Mouse (Mus musculus) adrenal gland, postnatal 10 days (tissue): ENCODE measurements at regions not wholly inside any gene's neighbourhood (a gene's known extent, or its start where the extent isn't known, plus 50 kb on each side); places are given as distances from the start of the nearest gene placed in this dataset.
"Not testable (repeated sequence)": the region's sequence is repeated elsewhere in the genome, so short reads cannot be mapped to it uniquely, and the experiment has no call there.

Source experiments
- DNase-seq: peaks from one replicate; pipeline ENCODE4 v3.0.0; 2021; ENCODE audit warnings: mixed read lengths

DNA sequence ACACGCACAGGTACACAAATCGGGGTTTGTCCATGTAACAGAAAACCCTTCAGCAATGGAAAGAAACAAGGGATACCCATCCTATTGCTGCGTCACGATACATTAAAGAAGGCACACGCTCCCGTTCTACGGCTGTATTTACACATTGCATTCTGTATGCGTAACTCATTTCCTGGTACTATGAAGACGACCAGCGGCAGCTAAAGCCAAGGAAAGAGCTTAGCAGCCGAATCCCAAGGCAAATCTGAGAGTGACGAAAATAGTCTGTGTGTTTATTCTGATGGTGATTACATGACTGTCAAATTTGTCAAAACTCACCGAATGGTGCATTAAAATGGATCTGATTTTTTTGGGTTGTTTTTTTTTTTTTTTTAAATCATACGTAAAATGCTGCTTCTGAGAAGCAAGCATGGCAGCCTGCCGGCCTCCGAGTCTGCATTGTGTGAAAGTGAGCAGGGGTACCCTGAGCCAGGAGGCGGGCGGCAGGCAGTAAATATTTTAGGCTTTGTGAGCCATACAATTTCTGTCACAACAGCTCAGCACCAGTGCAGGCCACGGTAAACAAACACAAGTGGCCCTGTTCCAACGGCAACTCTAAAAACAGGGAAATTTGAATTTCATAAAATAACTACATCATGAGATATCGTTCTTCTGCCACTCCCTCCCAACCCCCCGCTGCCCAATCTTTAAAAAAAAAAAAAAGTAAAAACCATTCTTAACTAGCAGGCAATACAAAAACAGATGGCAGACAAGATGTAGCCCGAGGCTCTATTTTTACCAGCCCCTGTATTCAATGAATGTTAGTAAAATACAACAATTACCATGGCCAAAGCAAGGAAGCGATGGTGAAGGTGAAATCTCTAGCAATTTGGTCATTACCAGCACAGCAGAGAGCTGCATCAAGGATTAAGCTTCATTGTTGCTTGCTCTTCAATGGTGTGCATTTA lies 164.2 kb upstream of the Kit start:
- DNase-seq = no peak

- not testable (repeated sequence) for DNase-seq
Measured at GRCm38 (mm10) chr5:75419282-75419681, 155.4 kb upstream of the Kit start.

DNA sequence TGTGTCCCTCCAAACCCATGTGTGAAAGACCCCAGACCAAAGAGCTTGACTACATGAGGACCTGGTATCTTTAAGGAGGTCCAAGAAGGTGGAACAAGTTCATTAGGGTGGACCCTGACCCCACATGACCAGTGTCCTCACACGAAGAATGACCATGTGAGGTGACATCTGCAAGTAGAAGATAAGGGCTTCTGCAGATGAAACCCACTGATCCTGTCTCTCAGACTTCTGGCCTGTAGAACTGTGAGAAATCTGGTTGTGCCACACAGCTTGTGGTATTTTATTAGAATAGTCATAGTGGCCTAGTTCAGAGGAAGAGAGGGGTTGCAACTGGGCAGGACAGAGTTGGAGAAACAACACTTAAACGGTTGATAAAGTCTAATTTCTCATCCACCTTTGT lies 141.8 kb upstream of the Kit start:
- DNase-seq = no peak

DNA sequence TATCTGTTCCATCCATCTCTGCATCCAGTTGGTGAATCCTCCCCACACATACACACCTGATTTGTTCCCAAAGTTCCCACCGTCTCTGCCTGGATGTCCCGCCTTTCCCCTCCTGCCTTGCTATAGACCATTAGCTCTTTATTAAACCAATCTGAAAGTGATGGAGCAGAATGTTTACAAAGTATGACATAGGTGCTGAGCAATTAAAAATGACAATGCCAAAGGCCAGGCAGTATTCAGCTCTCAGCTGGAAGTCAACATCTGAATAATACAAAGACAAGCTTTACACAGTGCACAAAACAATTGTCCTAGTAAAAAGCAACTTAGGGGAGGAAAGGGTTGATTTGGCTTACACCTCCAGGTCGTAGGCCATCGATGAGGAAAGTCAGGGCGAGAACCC lies 136.8 kb upstream of the Kit start:
- no peak for DNase-seq

DNA sequence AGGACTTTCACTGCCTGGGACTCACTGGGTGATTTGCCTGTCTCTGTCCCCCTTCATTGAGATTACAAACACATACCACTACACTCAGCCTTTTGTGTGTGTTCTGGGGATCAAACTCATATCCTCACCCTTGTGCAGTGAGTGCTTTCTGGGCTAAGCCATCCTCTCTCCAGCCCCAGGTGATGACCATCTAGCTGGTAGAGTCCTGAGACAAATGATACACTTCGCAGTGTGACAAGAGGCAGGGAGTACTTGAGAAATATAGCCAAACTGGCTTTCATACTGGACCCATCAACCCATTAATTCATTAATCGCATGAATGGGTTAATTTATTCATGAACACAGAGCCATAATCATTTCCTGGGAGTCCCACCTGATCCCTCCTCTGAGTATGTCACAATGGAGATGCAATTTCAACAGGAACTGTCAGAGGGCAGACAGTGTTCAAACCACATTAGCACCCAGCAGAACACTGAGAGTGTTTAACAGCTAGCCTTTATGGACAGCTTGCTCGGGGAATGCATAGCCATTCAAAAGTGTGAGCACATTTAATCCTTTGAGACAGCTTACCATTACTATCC lies 130.6 kb upstream of the Kit start:
- DNase-seq = no peak

DNA sequence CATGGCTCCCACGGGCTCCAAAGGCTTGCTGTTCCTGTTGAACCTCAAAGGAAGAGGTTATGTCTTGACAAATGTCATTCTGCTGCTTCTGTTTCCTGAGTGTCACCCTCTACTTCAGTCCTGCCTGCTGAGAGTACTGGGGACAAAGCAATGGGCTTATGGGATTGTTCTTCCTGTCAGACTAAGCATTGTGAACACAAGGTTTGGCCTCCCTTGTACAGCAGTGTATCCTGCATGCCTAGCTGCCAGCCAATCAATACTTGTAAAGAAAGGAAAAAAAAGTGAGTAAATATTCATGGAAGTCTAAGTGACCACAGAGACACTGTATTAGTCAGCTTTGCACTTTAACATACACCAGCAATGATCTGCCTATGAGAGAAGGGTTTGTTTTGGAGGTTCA lies 128.3 kb upstream of the Kit start:
- DNase-seq = no peak

DNA sequence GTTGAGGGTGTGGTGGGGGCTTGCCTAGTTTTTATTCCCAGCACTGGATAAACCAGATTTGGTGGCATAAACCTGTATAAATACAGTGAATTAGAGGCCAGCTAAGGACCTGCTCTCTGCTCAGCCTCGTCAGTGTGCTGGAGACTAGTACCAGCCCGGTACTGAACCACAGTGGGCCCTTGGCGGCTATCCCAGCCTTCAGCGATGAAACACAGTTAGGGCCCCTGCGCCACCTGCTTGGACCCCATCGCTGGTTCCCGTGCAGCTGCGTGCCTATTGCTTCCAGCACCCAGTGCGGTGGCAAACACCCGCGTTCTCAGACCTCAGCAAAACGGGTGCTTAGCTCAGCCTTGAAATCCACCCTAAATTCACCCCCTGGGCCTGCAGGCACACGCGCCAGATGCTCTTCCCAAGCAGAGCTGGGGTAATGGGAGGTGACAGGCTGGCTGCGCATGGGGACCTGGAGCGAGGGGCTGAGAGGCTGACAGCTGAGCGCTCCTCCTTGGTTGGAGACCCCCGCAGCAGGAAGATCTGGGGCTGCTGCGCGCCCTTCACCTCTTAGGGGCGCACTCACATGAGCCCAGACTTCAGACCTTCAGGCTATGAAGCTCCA lies 124.7 kb upstream of the Kit start:
- DNase-seq = no peak

- DNase-seq = no peak
Measured at GRCm38 (mm10) chr5:75450564-75450963, 124.2 kb upstream of the Kit start.

DNA sequence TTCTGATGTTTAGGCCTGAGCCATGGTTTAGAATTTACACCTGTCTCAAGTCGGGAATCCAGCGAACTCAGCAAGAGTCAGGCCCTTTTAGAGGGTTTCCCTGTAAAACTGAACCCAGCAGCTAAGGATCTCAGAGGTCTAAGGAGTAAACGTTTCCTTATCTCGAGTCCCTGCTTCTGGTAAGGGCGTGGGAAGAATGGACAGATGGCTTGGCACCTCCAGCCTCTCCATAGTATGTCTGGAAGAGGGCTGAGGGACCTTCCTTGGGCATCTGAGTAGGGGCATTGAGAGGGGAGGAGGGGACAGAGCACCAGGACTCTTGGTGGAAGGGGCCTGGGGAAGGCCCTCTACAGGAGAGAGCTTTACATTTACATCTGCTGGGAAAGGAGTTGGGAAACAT lies 123.6 kb upstream of the Kit start:
- DNase-seq = no peak

GRCm38 (mm10) chr5:75451693-75452092 lies 123.0 kb upstream of the Kit start:
- DNase-seq = peak; percentile 70

DNA sequence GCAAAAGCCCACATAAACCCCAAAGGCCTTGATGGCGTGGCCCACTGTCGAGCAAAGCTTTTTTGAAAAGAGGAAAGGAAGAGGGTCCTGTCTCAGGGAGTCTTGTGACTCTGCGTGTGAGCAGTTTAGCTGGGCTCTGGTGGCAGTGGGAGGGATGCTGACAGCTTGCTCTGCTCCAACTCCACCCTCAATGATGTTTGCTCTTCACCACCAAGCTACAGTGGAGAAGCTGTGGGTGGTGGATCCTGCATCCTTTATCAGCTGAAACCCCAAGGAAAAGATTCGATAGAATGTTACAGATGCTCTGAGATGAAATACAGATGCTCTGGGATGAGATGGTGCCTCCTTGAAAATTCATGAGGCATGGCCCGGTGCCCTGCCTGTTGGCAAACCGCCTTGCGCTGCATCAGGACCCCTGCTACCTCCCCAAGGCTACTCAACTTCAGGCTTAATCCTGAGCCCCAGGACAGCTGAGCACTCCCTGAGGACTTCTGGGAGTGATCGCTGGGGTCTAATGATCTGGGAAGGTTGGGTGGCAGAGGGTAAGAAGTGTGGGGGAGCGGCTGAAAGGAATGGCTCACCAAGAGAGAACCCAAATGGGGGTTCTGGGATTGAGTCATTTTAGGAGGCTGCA lies 120.8 kb upstream of the Kit start:
- DNase-seq = no peak

DNA sequence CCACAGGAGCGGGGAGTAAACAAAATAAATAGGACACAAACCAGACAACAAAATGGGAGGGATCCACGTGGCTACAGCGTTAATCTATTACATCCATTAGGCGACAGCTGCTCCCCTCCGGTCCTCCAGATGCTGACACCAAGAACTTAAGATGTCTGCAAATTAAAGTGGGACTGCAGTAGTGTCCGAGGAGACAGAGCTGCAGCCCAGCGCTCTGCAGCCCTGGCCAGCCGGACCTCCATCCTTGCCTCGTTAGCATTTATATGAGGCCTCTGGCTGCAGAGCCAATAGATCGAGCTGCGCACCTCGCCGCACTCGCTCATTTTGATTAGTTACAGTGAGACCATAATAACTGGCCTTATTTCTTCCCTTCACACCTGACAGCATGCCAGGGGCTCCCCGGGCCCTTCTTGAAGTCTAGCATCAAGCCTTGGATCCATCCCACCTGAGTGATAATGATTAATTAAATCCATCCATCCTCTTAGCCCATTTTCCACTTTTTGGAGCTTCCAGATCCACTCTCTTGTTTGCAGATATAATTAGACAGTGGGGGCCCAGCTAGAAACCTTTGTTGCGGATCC lies 119.7 kb upstream of the Kit start:
- no peak for DNase-seq

GRCm38 (mm10) chr5:75457403-75457802 lies 117.3 kb upstream of the Kit start:
- no peak for DNase-seq

- DNase-seq = no peak
Measured at GRCm38 (mm10) chr5:75458317-75458716, 116.4 kb upstream of the Kit start.

DNA sequence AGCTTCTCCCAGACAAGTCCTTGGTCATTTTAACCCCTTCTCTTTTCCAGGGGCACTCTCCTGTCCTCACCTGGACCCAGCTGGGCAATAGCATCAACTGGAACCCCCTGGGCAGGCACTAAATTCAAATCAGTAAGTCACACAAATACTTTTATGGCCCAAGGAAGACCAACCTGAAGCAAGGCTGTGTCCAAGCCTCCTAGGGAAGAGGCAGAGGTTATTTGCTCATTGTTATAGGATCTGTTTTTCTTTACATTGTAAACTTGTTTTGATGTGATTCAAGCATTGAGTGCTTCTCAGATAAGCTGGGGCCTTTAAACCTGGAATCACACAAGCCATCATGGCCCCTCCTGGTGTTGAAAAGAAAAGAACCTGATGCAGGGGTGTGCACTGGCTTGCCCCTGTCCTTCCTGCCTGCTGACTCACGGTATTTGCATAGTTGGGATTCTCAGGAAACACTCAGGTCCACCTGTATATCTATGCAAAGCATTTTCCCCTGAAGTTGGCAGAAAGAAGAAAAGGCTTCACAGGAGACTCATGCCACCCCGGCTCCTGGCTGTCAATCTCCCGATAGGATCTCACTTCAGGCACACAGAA lies 114.9 kb upstream of the Kit start:
- DNase-seq = no peak

GRCm38 (mm10) chr5:75460414-75461025 lies 114.2 kb upstream of the Kit start:
- no peak for DNase-seq

DNA sequence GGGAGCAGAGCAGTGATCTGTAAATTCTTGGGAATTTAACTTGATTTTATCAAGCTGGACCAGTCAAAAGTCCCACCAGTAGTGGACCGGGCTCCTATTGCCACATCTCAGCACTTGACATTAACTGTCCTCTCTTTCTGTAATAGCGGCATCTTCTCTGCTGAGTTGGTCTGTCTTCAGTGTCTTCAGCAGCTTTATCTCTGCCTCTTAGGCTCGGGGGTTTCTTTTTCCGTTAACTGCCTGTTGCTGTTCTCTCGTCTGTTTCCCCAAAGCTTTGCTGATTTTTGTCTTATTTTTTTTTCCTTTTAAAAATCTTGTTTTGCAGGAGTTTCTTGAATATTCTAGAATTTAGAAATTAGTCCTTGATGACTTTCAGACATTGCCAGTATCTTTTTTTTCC lies 113.3 kb upstream of the Kit start:
- no peak for DNase-seq

GRCm38 (mm10) chr5:75463591-75463990 lies 111.1 kb upstream of the Kit start:
- no peak for DNase-seq

DNA sequence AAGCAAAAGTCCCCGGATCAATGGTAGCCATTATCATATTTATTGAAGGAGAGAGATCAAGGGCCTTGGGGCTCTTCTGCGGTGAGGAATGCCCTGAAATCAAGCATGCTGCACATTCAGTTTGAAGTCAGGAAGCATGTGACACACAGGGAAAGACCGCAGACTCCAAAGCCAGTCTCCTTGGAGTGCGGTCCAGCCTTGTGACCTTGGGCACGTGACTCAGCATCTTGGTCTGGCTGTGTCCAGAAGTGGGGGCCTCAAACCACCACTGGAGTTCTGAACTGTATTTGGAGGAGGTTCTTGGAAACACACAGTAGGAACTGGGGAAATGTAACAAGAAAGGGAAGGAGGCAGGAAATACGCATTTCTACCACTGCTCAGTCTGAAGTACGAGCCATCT lies 109.0 kb upstream of the Kit start:
- peak; percentile 51 for DNase-seq

DNA sequence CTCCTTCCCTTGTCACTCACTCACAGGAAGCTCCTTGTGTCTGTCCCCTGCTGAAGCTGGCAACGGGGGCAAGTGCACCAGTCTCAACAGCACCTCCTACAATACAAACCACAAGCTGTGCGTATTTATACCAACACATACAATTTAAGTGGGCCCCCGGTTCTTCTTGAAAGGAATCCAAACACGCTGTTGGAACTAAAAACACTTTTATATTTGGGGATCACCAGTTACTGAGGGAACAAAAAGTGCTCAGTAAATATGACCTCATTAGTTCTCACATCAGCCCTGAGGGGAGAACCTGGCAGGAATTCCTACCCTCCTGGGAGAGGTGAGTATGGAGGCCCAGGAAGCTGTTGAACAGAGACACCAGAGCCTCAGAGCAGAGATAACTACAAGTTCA lies 107.8 kb upstream of the Kit start:
- DNase-seq = no peak

DNA sequence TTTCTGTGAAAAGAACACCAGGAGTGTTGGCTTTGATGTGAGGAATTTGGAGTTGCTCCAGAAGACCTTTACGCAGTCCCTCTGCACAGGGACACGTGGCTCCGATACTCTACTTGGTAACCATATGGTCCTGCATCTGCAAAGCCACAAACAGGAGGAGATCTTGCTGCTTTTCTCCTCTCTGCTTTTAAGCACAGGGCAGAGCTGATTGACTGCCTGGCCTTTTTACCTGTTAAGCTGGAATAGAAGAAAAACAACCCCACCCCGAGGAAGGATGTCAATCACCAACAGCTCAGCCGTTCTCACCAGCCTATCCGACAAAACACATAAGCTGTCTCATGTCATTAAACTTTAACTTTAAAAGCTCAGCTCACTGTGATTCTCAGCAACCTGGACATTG lies 106.8 kb upstream of the Kit start:
- DNase-seq = no peak

DNA sequence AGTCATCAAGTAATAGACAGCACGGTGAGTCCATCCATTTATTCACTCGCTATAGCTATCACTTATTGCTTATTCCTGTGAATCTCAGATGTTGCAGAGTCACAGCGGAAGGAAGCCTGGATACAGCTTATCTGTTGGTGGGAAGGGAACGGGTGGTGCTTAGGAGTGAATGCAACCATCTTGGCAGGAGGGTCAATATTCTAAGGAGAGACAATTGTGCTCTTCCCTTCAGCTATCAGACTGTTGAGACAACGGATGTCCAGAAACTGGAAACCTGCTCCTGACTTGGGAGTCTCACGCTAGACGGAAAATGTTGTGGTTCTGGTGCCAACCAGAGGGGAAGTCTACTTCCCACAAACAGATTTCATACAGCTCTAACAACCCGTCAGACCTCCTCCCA lies 103.7 kb upstream of the Kit start:
- no peak for DNase-seq
